Mouse (Mus musculus): Measurements from ENCODE around the gene Pnrc2. TPM values are rescaled to one million over a fixed set of nuclear protein-coding genes. Genes with fewer than 3 reads are reported as not detected.
A peak's percentile ranks its signal among the peaks of the same experiment; 100 is the strongest.

The Pnrc2 gene
- polyA plus RNA-seq, 1 experiment from 2014 or later, result 154 TPM

- Histone ChIP-seq H3K36me3 (no peaks in the 10 kb centered on the region), H3K9ac (peak within 1 kb of the TSS; percentile 97), H3K27ac (peak within 1 kb of the TSS; percentile 98), H3K27me3 (replicated peaks) (no peaks in the 10 kb centered on the region; the same call in 1 of the 2 replicates), H3K4me1 (peaks cover 26% of the 10 kb centered on the region), H3K9me3 (no peaks in the 10 kb centered on the region), H3K4me2 (replicated peaks) (peak within 1 kb of the TSS; percentile 78), H3K4me3 (peak within 1 kb of the TSS; percentile 93)
- under 1% methylated on average over 67 of the region's 67 CpGs for WGBS
- ATAC-seq (ENCODE audit: low FRiP score, low read depth), result peak; percentile 95
Measured at GRCm38 (mm10) chr4:135855536-135856222, 18.0 kb downstream of the Pnrc2 start, which contains the start of gene Srsf10. Gene Srsf10, plus strand, starts transcription at chr4:135855747.

GRCm38 (mm10) chr4:135855080-135855479 lies 18.6 kb downstream of the Pnrc2 start:
- Histone ChIP-seq H3K27me3 (replicated peaks) (no peaks in the 10 kb centered on the region; the same call in 1 of the 2 replicates), H3K4me2 (replicated peaks) (peak overlapping the region; percentile 78), H3K9ac (peak overlapping the region; percentile 97), H3K4me1 (peaks cover 32% of the 10 kb centered on the region), H3K4me3 (peak overlapping the region; percentile 93), H3K36me3 (no peaks in the 10 kb centered on the region), H3K9me3 (no peaks in the 10 kb centered on the region), H3K27ac (peak overlapping the region; percentile 98)
- peak; percentile 30 for ATAC-seq (ENCODE audit: low FRiP score, low read depth)
- WGBS, result 8% methylated on average over 6 of the region's 6 CpGs

- Histone ChIP-seq H3K36me3 (no peaks in the 10 kb centered on the region), H3K9ac (peak overlapping the region; percentile 97), H3K27ac (0 out of 2 replicates have a peak overlapping the region, but pooled peaks have one; percentile 98), H3K4me2 (replicated peaks) (peak overlapping the region; percentile 78), H3K27me3 (replicated peaks) (no peaks in the 10 kb centered on the region; the same call in 1 of the 2 replicates), H3K4me1 (peaks cover 37% of the 10 kb centered on the region), H3K9me3 (no peaks in the 10 kb centered on the region), H3K4me3 (no peak overlapping the region)
- no peak for ATAC-seq (ENCODE audit: low FRiP score, low read depth)
- WGBS, result 73% methylated on average over 11 of the region's 11 CpGs
Measured at GRCm38 (mm10) chr4:135854630-135855029, 19.0 kb downstream of the Pnrc2 start.

GRCm38 (mm10) chr4:135853987-135854546 lies 19.6 kb downstream of the Pnrc2 start:
- no peak overlapping the region for H3K4me3 ChIP-seq
- no peak overlapping the region for H3K9ac ChIP-seq

GRCm38 (mm10) chr4:135851942-135852341 lies 21.7 kb downstream of the Pnrc2 start:
- no peaks in the 10 kb centered on the region for H3K9me3 ChIP-seq
- no peak overlapping the region for H3K4me3 ChIP-seq
- H3K36me3 ChIP-seq, result no peaks in the 10 kb centered on the region
- H3K27ac ChIP-seq, result no peak overlapping the region
- no peak for ATAC-seq (ENCODE audit: low FRiP score, low read depth)
- H3K9ac ChIP-seq, result no peak overlapping the region
- no peak overlapping the region for H3K4me2 ChIP-seq (replicated peaks)
- no peaks in the 10 kb centered on the region; the same call in 1 of the 2 replicates for H3K27me3 ChIP-seq (replicated peaks)
- 89% methylated on average over 9 of the region's 9 CpGs for WGBS
- peaks cover 24% of the 10 kb centered on the region for H3K4me1 ChIP-seq

More at GRCm38 (mm10) chr4:135853987-135854546, 19.6 kb downstream of the Pnrc2 start:
- no peaks in the 10 kb centered on the region for H3K9me3 ChIP-seq
- WGBS, result 91% methylated on average over 14 of the region's 14 CpGs
- H3K36me3 ChIP-seq, result no peaks in the 10 kb centered on the region
- H3K4me1 ChIP-seq, result peaks cover 32% of the 10 kb centered on the region
- H3K27ac ChIP-seq, result no peak overlapping the region
- ATAC-seq (ENCODE audit: low FRiP score, low read depth), result no peak
- no peaks in the 10 kb centered on the region; the same call in 1 of the 2 replicates for H3K27me3 ChIP-seq (replicated peaks)
- H3K4me2 ChIP-seq (replicated peaks), result peak overlapping the region; percentile 78; the same call in 1 of the 2 replicates

GRCm38 (mm10) chr4:135850411-135851095 lies 23.1 kb downstream of the Pnrc2 start:
- Histone ChIP-seq H3K36me3 (no peaks in the 10 kb centered on the region), H3K4me1 (peaks cover 24% of the 10 kb centered on the region), H3K9ac (peak overlapping the region; percentile 44; the same call in 1 of the 2 replicates), H3K4me2 (replicated peaks) (peak overlapping the region; percentile 26), H3K27ac (no peak overlapping the region), H3K4me3 (no peak overlapping the region), H3K27me3 (replicated peaks) (no peaks in the 10 kb centered on the region; the same call in 1 of the 2 replicates), H3K9me3 (no peaks in the 10 kb centered on the region)
- ATAC-seq (ENCODE audit: low FRiP score, low read depth), result no peak
- 33% methylated on average over 13 of the region's 13 CpGs for WGBS

- peaks cover 13% of the 10 kb centered on the region for H3K4me1 ChIP-seq
- 67% methylated on average over 5 of the region's 5 CpGs for WGBS
- H3K4me2 ChIP-seq (replicated peaks), result no peak overlapping the region
- no peak overlapping the region for H3K9ac ChIP-seq
- H3K27me3 ChIP-seq (replicated peaks), result no peaks in the 10 kb centered on the region; the same call in 1 of the 2 replicates
- peaks cover 3% of the 10 kb centered on the region; the same call in 1 of the 2 replicates for H3K9me3 ChIP-seq
- H3K4me3 ChIP-seq, result no peak overlapping the region
- ATAC-seq (ENCODE audit: low FRiP score, low read depth), result no peak
- H3K27ac ChIP-seq, result no peak overlapping the region
- H3K36me3 ChIP-seq, result no peaks in the 10 kb centered on the region
Measured at GRCm38 (mm10) chr4:135847581-135847980, 26.1 kb downstream of the Pnrc2 start.

GRCm38 (mm10) chr4:135844400-135844799 lies 29.2 kb downstream of the Pnrc2 start:
- WGBS, result 91% methylated on average over 6 of the region's 6 CpGs

GRCm38 (mm10) chr4:135839293-135840011 lies 34.2 kb downstream of the Pnrc2 start:
- Histone ChIP-seq H3K4me1 (no peaks in the 10 kb centered on the region), H3K27me3 (replicated peaks) (no peaks in the 10 kb centered on the region), H3K4me2 (replicated peaks) (no peak overlapping the region), H3K9ac (no peak overlapping the region), H3K36me3 (no peaks in the 10 kb centered on the region), H3K4me3 (no peak overlapping the region), H3K9me3 (no peaks in the 10 kb centered on the region), H3K27ac (no peak overlapping the region)
- no peak for ATAC-seq (ENCODE audit: low FRiP score, low read depth)
- WGBS, result 84% methylated on average over 21 of the region's 21 CpGs

More at GRCm38 (mm10) chr4:135844400-135844799, 29.2 kb downstream of the Pnrc2 start:
- Histone ChIP-seq H3K9ac (no peak overlapping the region), H3K4me2 (replicated peaks) (no peak overlapping the region), H3K27me3 (replicated peaks) (no peaks in the 10 kb centered on the region), H3K9me3 (peaks cover 3% of the 10 kb centered on the region; the same call in 1 of the 2 replicates), H3K4me3 (no peak overlapping the region), H3K27ac (no peak overlapping the region), H3K36me3 (no peaks in the 10 kb centered on the region), H3K4me1 (no peaks in the 10 kb centered on the region)
- no peak for ATAC-seq (ENCODE audit: low FRiP score, low read depth)

- Histone ChIP-seq H3K27ac (no peak overlapping the region), H3K4me3 (no peak overlapping the region), H3K9ac (no peak overlapping the region), H3K27me3 (replicated peaks) (no peaks in the 10 kb centered on the region), H3K4me1 (0 out of 2 replicates have a peak, but pooled peaks cover 3% of the 10 kb centered on the region), H3K4me2 (replicated peaks) (no peak overlapping the region), H3K9me3 (no peaks in the 10 kb centered on the region), H3K36me3 (no peaks in the 10 kb centered on the region)
- 81% methylated on average over 3 of the region's 3 CpGs for WGBS
- ATAC-seq (ENCODE audit: low FRiP score, low read depth), result no peak
Measured at GRCm38 (mm10) chr4:135838925-135839292, 34.7 kb downstream of the Pnrc2 start.

GRCm38 (mm10) chr4:135834124-135834717 lies 39.4 kb downstream of the Pnrc2 start:
- H3K9me3 ChIP-seq, result no peaks in the 10 kb centered on the region
- H3K27ac ChIP-seq, result no peak overlapping the region
- H3K36me3 ChIP-seq, result no peaks in the 10 kb centered on the region
- H3K4me2 ChIP-seq (replicated peaks), result no peak overlapping the region
- ATAC-seq (ENCODE audit: low FRiP score, low read depth), result no peak
- 87% methylated on average over 8 of the region's 8 CpGs for WGBS
- peaks cover 12% of the 10 kb centered on the region for H3K4me1 ChIP-seq
- H3K27me3 ChIP-seq (replicated peaks), result no peaks in the 10 kb centered on the region
- no peak overlapping the region for H3K9ac ChIP-seq
- no peak overlapping the region for H3K4me3 ChIP-seq
